Mouse (Mus musculus) heart, adult 2 months (tissue): Measurements from ENCODE around the gene Lzts2.

ENCODE experiments used
- EP300 ChIP-seq: fragments of 200-500 bp; IDR thresholded peaks from 2 replicates; pipeline ENCODE4 v1.6.1; 2011; ENCODE audit warnings: low read depth, low read length, control low read depth; ENCODE audit not compliant: insufficient read depth
- POLR2A ChIP-seq: fragments of 200-500 bp; IDR thresholded peaks from 2 replicates; pipeline ENCODE4 v1.6.1; 2011; ENCODE audit warnings: mild to moderate bottlenecking, low read depth, low read length, control low read depth; ENCODE audit not compliant: insufficient read depth

DNA sequence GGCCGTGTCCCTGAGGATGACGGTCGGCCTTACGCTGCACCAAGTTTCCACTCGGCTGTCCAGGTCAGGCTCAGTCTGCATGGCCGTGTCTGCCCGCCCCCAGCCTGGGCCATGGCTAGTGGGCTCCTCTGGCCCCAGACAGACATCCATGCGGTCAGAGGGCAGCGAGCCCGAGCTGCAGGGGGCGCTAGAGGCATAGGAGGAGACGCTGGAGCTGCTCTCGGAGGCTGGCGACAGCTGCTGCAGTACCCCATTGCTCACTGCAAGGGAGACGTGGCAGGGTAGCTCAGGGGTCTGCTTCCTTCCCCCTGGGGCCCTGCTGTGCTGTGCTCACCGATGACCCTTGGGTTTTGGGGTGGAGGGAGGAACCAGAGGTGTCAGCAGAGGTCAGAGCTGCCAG, 22.7 kb downstream of the Lzts2 start:
- TF ChIP-seq POLR2A (no peak), EP300 (no peak)
